Mouse (Mus musculus): ENCODE measurements around the gene Ep300.

- no peak for TF ChIP-seq CHD2 (IDR thresholded peaks at IDR 0.05; ENCODE audit: low read depth, low read length)
- TF ChIP-seq ZC3H11A (IDR thresholded peaks at IDR 0.05; ENCODE audit: borderline replicate concordance, low read depth, low read length): no peak
- no peak for TF ChIP-seq MAFK (IDR thresholded peaks at IDR 0.05; ENCODE audit: insufficient read depth, low read depth, low read length)
- TF ChIP-seq HCFC1 (IDR thresholded peaks at IDR 0.05; ENCODE audit: borderline replicate concordance, insufficient read depth, low read length): no peak
- no peak for TF ChIP-seq ZNF384 (IDR thresholded peaks at IDR 0.05; ENCODE audit: low read depth, low read length)
Observed at GRCm38 (mm10) chr15:81676637-81677036, 91.5 kb downstream of the Ep300 start.

Measured in ES-E14 (cell line).